Mouse (Mus musculus): ENCODE measurements around the gene Nme8. TPM values are rescaled to one million over a fixed set of nuclear protein-coding genes. Genes with fewer than 3 reads are reported as not detected.

Nme8 gene
- polyA plus RNA-seq (2014; fragmentation: Illumina TruSeq; extraction: RNeasy Lipid Tissue Mini Kit (QIAGEN cat#74804); ENCODE audit: low read depth, low replicate concordance), result 508 TPM

DNA sequence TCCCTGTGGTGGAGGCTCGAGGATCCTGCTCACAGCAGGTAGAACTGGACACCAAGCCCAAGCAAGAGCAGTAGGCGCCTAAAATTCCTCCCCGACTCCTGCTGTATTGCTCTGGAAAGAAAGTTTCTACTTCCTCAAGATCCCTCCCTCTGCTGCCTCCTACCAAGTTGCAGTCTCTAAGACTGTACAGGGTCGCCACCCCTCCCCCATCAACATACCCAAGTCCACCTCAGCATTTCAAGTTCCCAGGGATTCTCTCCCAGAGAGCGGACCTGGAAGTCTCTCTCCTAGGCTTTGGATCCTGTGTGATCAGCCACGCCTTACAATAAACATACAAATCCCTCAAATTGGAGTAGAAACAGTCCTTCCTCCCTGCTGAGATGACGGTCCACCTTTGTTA lies at the start of gene Nme8:
Gene Nme8 (minus strand): TSS at position 5 of the 400 bp plus-strand sequence.

DNA sequence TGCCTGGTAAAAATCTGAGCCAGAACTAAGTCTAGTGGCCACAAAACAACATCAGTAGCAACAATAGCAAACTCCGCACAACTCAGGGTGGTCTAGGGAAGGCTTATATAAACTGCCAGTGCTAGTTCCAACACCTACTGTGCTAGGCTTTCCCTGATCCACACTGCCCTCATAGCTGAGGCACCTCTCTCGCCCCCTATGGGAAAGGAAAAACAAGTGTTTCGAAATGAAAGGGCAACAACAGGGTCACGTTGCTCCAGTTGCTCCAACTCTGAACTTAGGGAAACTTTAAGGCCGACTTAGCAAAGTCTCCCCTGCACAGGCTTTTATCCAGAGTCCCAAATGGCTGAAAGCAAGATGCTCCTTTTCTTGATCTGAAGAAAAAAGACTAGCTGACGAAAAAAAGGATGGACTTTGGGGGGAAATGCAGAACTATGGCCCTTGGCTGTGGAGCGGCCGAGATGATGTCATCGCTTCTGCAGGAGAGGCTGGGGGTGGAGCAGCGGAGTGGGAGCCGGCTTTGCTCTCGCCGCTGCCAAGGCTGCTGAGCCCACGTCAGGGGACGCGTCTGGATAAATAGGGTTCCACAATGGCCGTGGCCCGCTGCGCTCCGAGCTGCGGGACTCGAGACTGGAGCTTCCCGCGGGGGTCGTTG lies 74.9 kb downstream of the Nme8 start, which contains the start of gene Sfrp4:
Gene Sfrp4 (plus strand): TSS at position 532 of the 655 bp plus-strand sequence.

DNA sequence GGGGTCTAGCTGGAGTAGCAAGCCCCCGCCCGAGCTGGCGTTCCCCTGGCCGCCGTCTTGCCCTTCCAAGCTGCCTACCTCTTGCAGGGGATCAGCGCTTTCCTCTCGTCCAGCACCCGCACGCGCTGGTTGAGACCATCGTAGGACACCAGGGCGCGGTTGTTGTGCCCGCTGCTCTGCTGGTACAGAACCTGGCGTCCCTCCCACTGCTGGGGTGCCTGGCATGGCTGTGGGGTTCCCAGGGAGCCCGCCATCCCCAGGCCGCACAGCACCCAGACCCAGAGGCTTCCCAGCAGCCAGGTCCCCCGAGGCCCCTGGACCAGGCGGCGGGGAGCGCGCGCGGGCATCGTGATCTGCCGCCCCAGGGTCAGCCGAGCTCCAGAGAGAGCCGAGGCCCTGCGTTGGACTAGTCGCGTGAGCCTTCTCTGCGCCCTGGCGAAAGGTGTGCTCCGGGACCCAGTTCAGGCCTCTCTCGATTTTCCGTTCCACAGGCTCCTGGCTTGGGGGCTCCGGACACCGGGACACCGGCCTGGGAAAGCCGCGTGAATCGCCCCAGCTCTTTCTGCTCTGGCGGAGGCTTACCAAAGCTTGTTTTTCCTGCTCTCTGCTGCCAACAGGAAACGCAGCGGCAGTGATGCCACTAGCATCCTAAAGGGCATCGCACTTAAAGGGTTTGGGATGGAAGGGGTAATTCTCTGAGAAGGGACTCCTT lies 78.2 kb downstream of the Nme8 start, which contains the start of gene Epdr1:
Gene Epdr1 (minus strand): TSS at position 712 of the 712 bp plus-strand sequence.

Other genes with a start within 250 kb of the Nme8 start
- gene Epdr1, start 77.9 kb downstream of the Nme8 start, polyA plus RNA-seq (2014; fragmentation: Illumina TruSeq; extraction: RNeasy Lipid Tissue Mini Kit (QIAGEN cat#74804); ENCODE audit: low read depth, low replicate concordance), result 0.38 TPM
- gene Sfrp4, start 74.7 kb downstream of the Nme8 start, polyA plus RNA-seq (2014; fragmentation: Illumina TruSeq; extraction: RNeasy Lipid Tissue Mini Kit (QIAGEN cat#74804); ENCODE audit: low read depth, low replicate concordance), result not detected
- gene Gpr141, start 126.5 kb upstream of the Nme8 start, polyA plus RNA-seq (2014; fragmentation: Illumina TruSeq; extraction: RNeasy Lipid Tissue Mini Kit (QIAGEN cat#74804); ENCODE audit: low read depth, low replicate concordance), result 0.59 TPM

All from testis, adult 10 weeks (tissue).